Mouse (Mus musculus) intestine, embryonic 14.5 days (tissue): ENCODE measurements at regions not wholly inside any gene's neighbourhood (a gene's known extent, or its start where the extent isn't known, plus 50 kb on each side); places are given as distances from the start of the nearest gene placed in this dataset.
"Not testable (repeated sequence)": the region's sequence is repeated elsewhere in the genome, so short reads cannot be mapped to it uniquely, and the experiment has no call there.

Experiments
- ATAC-seq: fragments of 200-750 bp; cut with Nextera tagmentation; replicated peaks from 2 replicates; pipeline ENCODE4 v1.8.0; 2017; ENCODE audit warnings: low read depth, moderate number of reproducible peaks, moderate TSS enrichment, moderate library complexity; ENCODE audit not compliant: low FRiP score, low TSS enrichment
- DNase-seq: peaks from one replicate; pipeline ENCODE4 v3.0.0-alpha.2; 2018; ENCODE audit warnings: low spot score
- H3K27ac ChIP-seq: fragments of 300-500 bp; sonication (generic); 2 replicates; pipeline ENCODE4 v1.5.1; 2014; ENCODE audit warnings: low read depth, mild to moderate bottlenecking, control low read depth
- H3K27me3 ChIP-seq: fragments of 300-500 bp; sonication (generic); replicated peaks from 2 replicates; pipeline ENCODE4 v1.6.1; 2014; ENCODE audit warnings: low read length, control low read depth; ENCODE audit not compliant: control insufficient read depth, insufficient read depth
- H3K36me3 ChIP-seq: fragments of 300-500 bp; sonication (generic); 2 replicates; pipeline ENCODE4 v1.6.1; 2014; ENCODE audit warnings: low read length, control low read depth; ENCODE audit not compliant: control insufficient read depth, insufficient read depth
- H3K4me1 ChIP-seq: fragments of 300-500 bp; sonication (generic); replicated peaks from 2 replicates; pipeline ENCODE4 v1.6.1; 2014; ENCODE audit warnings: low read length, control low read depth, mixed read lengths; ENCODE audit not compliant: control insufficient read depth, insufficient read depth
- H3K4me2 ChIP-seq: fragments of 300-500 bp; sonication (generic); 2 replicates; pipeline ENCODE4 v1.6.1; 2014; ENCODE audit warnings: low read length
- H3K4me3 ChIP-seq: fragments of 300-500 bp; sonication (generic); 2 replicates; pipeline ENCODE4 v1.5.1; 2014; ENCODE audit warnings: low read depth, low read length, control low read depth, mixed read lengths
- H3K9ac ChIP-seq: fragments of 300-500 bp; sonication (generic); 2 replicates; pipeline ENCODE4 v1.6.1; 2014; ENCODE audit warnings: mild to moderate bottlenecking, low read length
- H3K9me3 ChIP-seq: fragments of 300-500 bp; sonication (generic); 2 replicates; pipeline ENCODE4 v1.6.1; 2016; ENCODE audit warnings: low read length, control low read depth; ENCODE audit not compliant: control insufficient read depth
- WGBS: fragments of 180-500 bp; shearing (Covaris S2); extraction: QIAGEN DNeasy Blood & Tissue Kit; methylation state at CpG from one replicate; pipeline ENCODE4 v1.1.7; 2014; 5-methylcytosine and 5-hydroxymethylcytosine counted together

DNA sequence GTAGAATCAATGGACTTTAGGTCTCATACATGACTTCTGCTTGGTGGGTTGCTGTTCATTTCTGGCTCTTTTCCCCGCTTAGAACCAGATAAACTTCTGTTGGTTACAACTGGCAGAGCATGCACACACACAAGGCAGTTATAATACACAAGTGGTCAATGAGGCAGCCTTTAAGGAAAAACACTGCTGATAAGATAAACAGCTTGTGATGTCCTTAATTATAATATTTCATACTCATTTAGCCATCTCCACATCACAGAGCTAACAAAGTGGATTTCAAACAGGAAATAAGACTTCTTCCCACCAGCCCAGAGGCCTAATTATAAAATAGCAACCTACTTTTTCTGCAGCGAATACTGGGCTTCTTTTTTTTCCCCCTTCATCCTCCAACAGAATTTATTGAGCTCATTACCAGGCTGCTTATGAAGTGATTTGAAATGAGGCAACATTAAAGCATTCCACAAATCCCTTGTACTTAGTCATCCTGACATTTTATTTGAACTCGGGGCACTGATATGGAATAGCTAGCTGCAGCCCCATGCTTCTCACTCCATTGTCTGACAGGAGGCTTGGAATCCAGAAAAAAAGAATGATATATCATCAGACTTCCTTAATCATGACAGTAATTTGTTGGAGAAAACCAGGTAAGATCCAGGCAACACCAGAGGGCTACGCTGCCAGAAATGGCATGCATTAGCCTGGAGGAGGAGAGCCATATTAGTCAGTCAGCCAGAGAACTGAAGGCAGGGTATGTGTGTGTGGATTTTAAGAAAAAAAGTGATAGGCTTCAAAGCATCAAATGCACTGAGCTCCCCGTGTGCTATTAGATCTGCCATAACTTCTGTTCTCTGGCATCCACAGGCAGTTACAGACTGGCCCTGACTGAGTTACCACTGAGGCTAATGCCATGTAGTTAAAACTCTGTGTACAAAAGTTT lies 620.3 kb upstream of the Map3k7 start:
- no peak for ATAC-seq
- no peak overlapping the region for H3K9ac ChIP-seq
- H3K27me3 ChIP-seq = no peaks in the 10 kb centered on the region
- 0 out of 2 replicates have a peak, but pooled peaks cover 2% of the 10 kb centered on the region for H3K4me1 ChIP-seq
- no peaks in the 10 kb centered on the region for H3K36me3 ChIP-seq
- WGBS = 43% methylated on average over 5 of the region's 5 CpGs
- no peaks in the 10 kb centered on the region for H3K9me3 ChIP-seq
- H3K4me2 ChIP-seq = no peak overlapping the region
- DNase-seq = no peak
- H3K4me3 ChIP-seq = no peak overlapping the region
- no peak overlapping the region for H3K27ac ChIP-seq

DNA sequence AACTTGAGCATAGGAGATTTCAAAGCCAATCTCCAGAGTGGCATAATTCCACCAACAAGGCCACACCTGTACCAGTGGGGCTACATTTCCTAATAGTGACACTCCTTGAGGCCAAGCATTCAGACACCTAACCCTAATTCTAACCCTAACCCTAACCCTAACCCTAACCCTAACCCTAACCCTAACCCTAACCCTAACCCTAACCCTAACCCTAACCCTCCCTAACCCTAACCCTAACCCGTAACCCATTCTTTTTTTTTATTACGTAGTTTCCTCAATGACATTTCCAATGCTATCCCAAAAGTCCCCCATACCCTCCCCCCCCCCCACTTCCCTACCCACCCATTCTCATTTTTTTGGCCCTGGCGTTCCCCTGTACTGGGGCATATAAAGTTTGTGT lies 609.9 kb upstream of the Map3k7 start:
- H3K36me3 ChIP-seq, H3K27me3 ChIP-seq, H3K4me3 ChIP-seq, H3K27ac ChIP-seq, H3K9me3 ChIP-seq, DNase-seq, H3K4me1 ChIP-seq, ATAC-seq, H3K4me2 ChIP-seq, H3K9ac ChIP-seq: not testable (repeated sequence)
- WGBS = 98% methylated on average over 2 of the region's 3 CpGs

DNA sequence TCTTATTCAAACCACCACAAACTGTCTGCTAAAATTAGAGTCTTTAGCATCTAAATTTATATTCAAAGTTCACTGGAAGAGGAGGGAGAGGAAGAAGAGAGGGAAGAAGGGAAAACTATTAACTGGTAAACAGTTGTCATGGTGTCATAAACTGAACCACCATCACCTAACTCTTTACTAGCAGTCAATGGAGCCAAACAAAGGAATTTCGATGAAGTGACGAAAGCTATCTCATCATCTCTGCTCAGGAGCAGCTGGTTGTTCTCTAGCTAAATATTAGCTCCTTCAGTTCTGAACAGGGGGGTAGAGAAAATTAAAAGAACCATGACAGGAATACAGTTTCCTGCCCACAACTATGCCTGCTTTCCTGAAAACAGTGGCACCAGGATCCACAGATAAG lies 608.9 kb upstream of the Map3k7 start:
- no peaks in the 10 kb centered on the region for H3K9me3 ChIP-seq
- no peaks in the 10 kb centered on the region for H3K4me1 ChIP-seq
- H3K36me3 ChIP-seq = no peaks in the 10 kb centered on the region
- ATAC-seq = no peak
- no peak overlapping the region for H3K9ac ChIP-seq
- WGBS = 80% methylated on average over 2 of the region's 2 CpGs
- no peak overlapping the region for H3K4me2 ChIP-seq
- no peak overlapping the region for H3K4me3 ChIP-seq
- no peaks in the 10 kb centered on the region for H3K27me3 ChIP-seq
- H3K27ac ChIP-seq = no peak overlapping the region
- no peak for DNase-seq

DNA sequence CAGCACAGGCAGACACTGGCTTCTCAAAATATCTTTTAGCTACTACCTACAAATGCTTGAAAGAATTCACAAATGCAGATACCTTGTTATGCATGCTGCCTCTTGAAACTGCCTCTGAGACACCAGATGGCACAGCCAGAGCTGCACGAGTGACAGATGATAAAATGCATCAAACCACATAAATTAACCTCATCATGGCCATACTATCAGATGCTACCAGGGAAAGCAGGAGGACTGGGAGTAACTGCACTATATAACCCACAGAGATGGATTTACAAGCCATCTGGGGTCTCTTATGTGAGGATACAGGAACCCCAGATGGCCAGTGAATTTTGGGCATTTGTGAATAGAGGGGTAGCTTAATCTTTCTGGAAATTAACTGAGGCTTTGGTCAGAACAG lies 597.7 kb upstream of the Map3k7 start:
- no peak for DNase-seq
- no peak overlapping the region for H3K4me3 ChIP-seq
- WGBS = 62% methylated on average over 1 of the region's 1 CpGs

DNA sequence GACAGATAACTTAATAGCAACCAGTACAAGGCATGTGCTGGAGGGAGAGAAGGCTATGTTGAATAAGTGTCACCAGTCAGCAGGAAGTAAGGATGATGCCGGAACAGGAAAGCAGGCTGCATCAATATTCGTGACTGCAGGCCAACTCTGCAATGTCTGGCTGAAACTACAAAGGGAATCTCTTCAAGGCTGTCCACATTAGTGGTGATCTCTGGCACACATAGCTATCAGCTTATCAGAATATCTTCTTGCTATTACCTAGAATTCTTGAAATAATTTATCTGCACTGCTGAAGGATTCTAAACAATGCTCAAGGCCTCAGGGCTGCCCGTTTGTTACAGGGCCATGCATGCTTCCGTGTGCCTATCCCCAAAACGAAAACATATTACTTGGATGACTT lies 596.9 kb upstream of the Map3k7 start:
- H3K36me3 ChIP-seq = no peaks in the 10 kb centered on the region
- 70% methylated on average over 5 of the region's 5 CpGs for WGBS
- H3K9me3 ChIP-seq = no peaks in the 10 kb centered on the region

More for the DNA sequence above, 597.7 kb upstream of the Map3k7 start:
- Histone ChIP-seq H3K36me3 (no peaks in the 10 kb centered on the region), H3K4me1 (no peaks in the 10 kb centered on the region), H3K9ac (no peak overlapping the region), H3K9me3 (no peaks in the 10 kb centered on the region), H3K4me2 (no peak overlapping the region), H3K27ac (no peak overlapping the region), H3K27me3 (no peaks in the 10 kb centered on the region)
- ATAC-seq = no peak

DNA sequence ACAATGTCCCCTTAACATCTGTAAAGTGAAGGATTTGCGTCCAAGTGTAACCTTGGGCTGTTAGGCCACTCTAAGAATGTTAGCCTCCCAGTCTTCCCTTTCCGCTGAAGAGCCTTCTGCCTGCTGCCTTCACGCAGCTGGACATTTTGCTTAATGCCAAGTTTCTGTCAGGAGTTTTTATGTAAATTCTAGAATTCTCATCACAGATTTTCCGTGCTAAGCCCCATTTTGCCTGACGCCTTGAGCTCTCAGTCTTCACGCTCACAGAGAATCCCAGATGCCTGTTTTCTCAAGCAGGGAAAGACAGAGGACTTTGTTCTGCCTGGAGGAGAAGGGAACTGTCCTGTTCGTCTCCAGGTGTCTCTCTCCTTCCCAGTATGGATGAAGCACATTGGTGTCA lies 593.8 kb upstream of the Map3k7 start:
- Histone ChIP-seq H3K4me2 (no peak overlapping the region), H3K36me3 (no peaks in the 10 kb centered on the region), H3K4me1 (no peaks in the 10 kb centered on the region), H3K9me3 (no peaks in the 10 kb centered on the region), H3K27ac (no peak overlapping the region), H3K27me3 (no peaks in the 10 kb centered on the region), H3K9ac (no peak overlapping the region), H3K4me3 (no peak overlapping the region)
- DNase-seq = no peak
- WGBS = 55% methylated on average over 7 of the region's 7 CpGs
- ATAC-seq = no peak

More for the DNA sequence above, 596.9 kb upstream of the Map3k7 start:
- Histone ChIP-seq H3K9ac (no peak overlapping the region), H3K27me3 (no peaks in the 10 kb centered on the region), H3K4me2 (no peak overlapping the region), H3K4me1 (no peaks in the 10 kb centered on the region), H3K4me3 (no peak overlapping the region), H3K27ac (no peak overlapping the region)
- DNase-seq (no peak), ATAC-seq (no peak)

DNA sequence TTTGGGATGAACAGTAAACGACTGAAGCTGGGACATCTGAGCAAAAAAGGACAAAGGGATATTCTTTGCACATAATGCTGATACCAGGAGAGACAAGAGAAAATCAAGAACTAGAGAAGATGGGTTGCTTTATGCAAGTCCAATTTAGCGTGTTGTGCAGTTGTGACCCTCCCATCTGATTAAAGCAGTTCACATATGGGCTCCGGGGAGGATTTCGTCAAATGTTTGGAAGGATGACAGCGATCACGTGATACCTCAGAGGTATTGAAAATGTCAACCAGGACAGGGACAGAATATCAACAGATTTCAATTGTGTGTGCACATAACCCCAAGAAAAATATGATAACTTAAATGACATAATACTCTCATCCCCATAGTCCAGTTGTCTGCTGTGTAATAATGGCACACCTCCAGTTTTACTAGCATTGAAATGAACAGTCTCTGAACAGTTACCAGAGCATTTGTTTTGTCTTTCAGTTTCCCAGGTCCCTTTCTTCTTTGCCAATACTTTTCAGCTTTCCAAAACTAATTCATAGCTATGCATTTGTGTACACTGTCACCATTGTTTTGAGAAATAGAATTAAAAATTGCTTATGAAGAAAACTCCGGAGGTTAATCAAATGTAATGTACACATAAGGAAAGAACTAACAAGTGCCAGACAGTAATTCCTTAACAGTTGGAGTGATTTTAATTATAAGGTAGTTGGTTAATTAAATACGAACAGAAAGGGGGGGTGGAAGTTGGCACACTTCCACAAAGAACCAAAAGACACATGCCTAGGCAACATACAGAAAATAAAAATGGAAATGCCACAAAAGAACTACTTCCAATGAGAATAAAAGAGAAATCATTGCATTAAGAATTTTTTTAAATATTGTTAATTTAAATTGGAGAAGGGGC lies 582.6 kb upstream of the Map3k7 start:
- no peak overlapping the region for H3K4me3 ChIP-seq
- DNase-seq (no peak), ATAC-seq (no peak)
- H3K9ac ChIP-seq = no peak overlapping the region
- no peaks in the 10 kb centered on the region for H3K36me3 ChIP-seq
- 87% methylated on average over 8 of the region's 8 CpGs for WGBS
- no peak overlapping the region for H3K27ac ChIP-seq
- H3K9me3 ChIP-seq = no peaks in the 10 kb centered on the region
- no peaks in the 10 kb centered on the region for H3K27me3 ChIP-seq
- no peaks in the 10 kb centered on the region for H3K4me1 ChIP-seq
- no peak overlapping the region for H3K4me2 ChIP-seq

DNA sequence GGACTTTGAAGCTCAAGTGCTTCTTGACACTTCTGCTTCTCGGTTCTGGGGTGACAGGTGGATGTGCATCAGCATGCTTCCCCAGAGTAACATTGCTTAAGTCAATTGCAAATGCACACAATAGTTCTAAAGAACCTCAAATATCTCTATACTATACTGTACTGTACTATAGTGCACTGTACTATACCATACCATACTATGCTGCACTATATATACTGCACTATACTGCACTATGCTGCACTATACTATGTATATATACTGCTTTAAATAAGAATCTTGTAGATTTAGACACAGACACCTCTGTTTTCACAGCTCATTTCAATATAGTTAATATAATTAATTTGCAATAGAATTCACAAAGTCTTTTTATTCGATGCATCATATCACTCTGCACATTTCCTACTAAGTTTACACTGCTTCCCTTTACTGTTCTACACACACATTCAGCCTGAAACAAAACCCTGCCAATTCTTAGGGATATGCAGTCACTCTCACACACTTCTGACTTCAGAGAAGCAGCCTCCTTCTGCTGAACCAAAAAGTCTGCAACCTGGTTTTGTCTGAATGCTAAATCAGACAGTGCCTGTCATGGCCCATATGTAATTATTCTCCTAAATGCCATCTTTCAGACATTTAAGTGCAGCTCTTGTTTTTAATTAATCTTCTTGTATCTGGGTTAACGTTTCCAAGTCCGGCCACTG lies 570.8 kb upstream of the Map3k7 start:
- no peak overlapping the region for H3K4me2 ChIP-seq
- H3K27me3 ChIP-seq = no peaks in the 10 kb centered on the region
- H3K9me3 ChIP-seq = no peaks in the 10 kb centered on the region
- H3K4me1 ChIP-seq = no peaks in the 10 kb centered on the region
- H3K27ac ChIP-seq = no peak overlapping the region
- H3K4me3 ChIP-seq = no peak overlapping the region
- no peaks in the 10 kb centered on the region for H3K36me3 ChIP-seq
- 55% methylated on average over 4 of the region's 4 CpGs for WGBS
- no peak overlapping the region for H3K9ac ChIP-seq
- DNase-seq = no peak
- no peak for ATAC-seq
